Mouse (Mus musculus) intestine, postnatal 0 days (tissue): ENCODE measurements around the gene Il22ra1. TPM values are rescaled to one million over a fixed set of nuclear protein-coding genes. Genes with fewer than 3 reads are reported as not detected.

Experiments used
- ATAC-seq: fragments of 200-750 bp; cut with Nextera tagmentation; 2 replicates; pipeline ENCODE4 v1.8.0; 2017; ENCODE audit warnings: mild to moderate bottlenecking, moderate TSS enrichment, moderate library complexity
- H3K27ac ChIP-seq: fragments of 300-500 bp; sonication (generic); 2 replicates; pipeline ENCODE4 v1.5.1; 2014; ENCODE audit warnings: mild to moderate bottlenecking, low read depth, low read length, moderate library complexity
- H3K27me3 ChIP-seq: fragments of 300-500 bp; sonication (generic); replicated peaks from 2 replicates; pipeline ENCODE4 v1.6.1; 2014; ENCODE audit warnings: low read length, mixed read lengths; ENCODE audit not compliant: control insufficient read depth, insufficient read depth
- H3K36me3 ChIP-seq: fragments of 300-500 bp; sonication (generic); 2 replicates; pipeline ENCODE4 v1.6.1; 2014; ENCODE audit warnings: mild to moderate bottlenecking, moderate library complexity; ENCODE audit not compliant: control insufficient read depth, insufficient read depth
- H3K4me1 ChIP-seq: fragments of 300-500 bp; sonication (generic); replicated peaks from 2 replicates; pipeline ENCODE4 v1.6.1; 2014; ENCODE audit warnings: antibody characterized with exemption, low read length, mixed read lengths; ENCODE audit not compliant: control insufficient read depth, insufficient read depth
- H3K4me2 ChIP-seq: fragments of 300-500 bp; sonication (generic); replicated peaks from 2 replicates; pipeline ENCODE4 v1.6.1; 2014; ENCODE audit warnings: low read depth, mild to moderate bottlenecking, moderate library complexity
- H3K4me3 ChIP-seq: fragments of 300-500 bp; sonication (generic); 2 replicates; pipeline ENCODE4 v1.5.1; 2014; ENCODE audit warnings: low read depth, low read length
- H3K9ac ChIP-seq: fragments of 300-500 bp; sonication (generic); 2 replicates; pipeline ENCODE4 v1.6.1; 2014; ENCODE audit warnings: mild to moderate bottlenecking, low read depth, low read length
- H3K9me3 ChIP-seq: fragments of 300-500 bp; sonication (generic); 2 replicates; pipeline ENCODE4 v1.6.1; 2016; ENCODE audit warnings: mixed run types; ENCODE audit not compliant: control insufficient read depth
- CTCF ChIP-seq: sonication (generic); IDR thresholded peaks from 2 replicates; pipeline ENCODE4 v1.5.1; 2016; ENCODE audit warnings: low read depth, mild to moderate bottlenecking, control low read depth, antibody characterized with exemption, moderate library complexity
- WGBS: fragments of 180-500 bp; shearing (Covaris S2); extraction: QIAGEN DNeasy Blood & Tissue Kit; methylation state at CpG from one replicate; pipeline ENCODE4 v1.1.7; 2014; 5-methylcytosine and 5-hydroxymethylcytosine counted together
- polyA plus RNA-seq: library from polyadenylated mRNA; unstranded; fragments of >200 nt; fragmentation: Nextera tagmentation; extraction: Ambion mirVana; gene quantifications from 2 replicates; pipeline ENCODE4 v1.2.1, GENCODE M21; 2015

The Il22ra1 gene
- polyA plus RNA-seq, 1 experiment from 2014 or later: 7.7 TPM

DNA sequence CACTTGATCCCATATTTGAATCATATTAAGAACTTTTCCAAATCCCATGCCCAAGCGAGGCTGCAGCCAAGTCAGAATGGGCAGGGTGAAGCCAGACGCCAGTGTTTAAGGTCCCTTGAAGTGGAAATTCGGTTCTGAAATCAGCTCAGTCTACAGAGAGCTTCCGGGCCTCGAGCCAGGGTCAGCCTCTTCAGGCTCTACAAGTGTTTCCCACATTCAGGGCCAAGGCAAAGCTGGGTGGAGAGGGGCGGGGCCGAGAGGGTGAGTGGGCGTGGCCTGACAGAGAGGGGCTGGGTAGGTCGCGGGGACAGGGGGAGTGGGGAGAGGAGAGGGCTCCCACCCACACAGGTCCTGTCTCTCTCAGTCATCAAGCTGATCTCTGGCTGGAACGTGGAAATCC, 70.0 kb downstream of the Il22ra1 start:
- Histone ChIP-seq H3K4me1 (no peaks in the 10 kb centered on the region), H3K27me3 (no peaks in the 10 kb centered on the region), H3K9ac (no peak overlapping the region), H3K36me3 (no peaks in the 10 kb centered on the region), H3K4me2 (no peak overlapping the region), H3K27ac (no peak overlapping the region), H3K4me3 (no peak overlapping the region), H3K9me3 (no peaks in the 10 kb centered on the region)
- no peak for TF ChIP-seq CTCF
- WGBS: 25% methylated on average over 11 of the region's 11 CpGs
- no peak for ATAC-seq

DNA sequence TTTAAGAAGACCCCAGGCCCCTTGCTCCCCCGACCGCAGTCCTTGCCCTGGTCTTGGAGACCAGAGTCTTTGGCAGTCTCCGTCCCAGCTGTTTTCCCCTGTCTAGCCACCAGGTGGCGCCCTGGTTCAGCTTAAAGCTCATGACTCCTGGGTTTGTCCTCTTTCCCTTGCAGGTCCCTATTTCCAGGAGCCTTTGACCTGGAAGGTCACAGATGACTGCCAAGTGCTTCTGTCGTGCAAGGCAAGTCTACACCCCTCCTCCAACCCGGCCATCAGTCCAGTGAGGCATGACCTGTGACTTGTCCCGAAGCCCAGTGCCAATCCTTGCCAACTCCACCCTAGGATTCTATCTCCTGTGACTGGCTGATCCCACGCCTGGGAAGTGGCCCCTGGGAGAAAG, 73.6 kb downstream of the Il22ra1 start:
- WGBS: 20% methylated on average over 8 of the region's 8 CpGs

More for the DNA sequence above, 73.6 kb downstream of the Il22ra1 start:
- Histone ChIP-seq H3K27ac (no peak overlapping the region), H3K27me3 (no peaks in the 10 kb centered on the region), H3K4me2 (no peak overlapping the region), H3K4me3 (no peak overlapping the region), H3K4me1 (no peaks in the 10 kb centered on the region), H3K9me3 (no peaks in the 10 kb centered on the region), H3K36me3 (no peaks in the 10 kb centered on the region), H3K9ac (no peak overlapping the region)
- ATAC-seq: peak; percentile 15
- TF ChIP-seq CTCF: peak; percentile 96

Other genes starting within 250 kb of the Il22ra1 start
- gene Stpg1, start 233.4 kb upstream of the Il22ra1 start, polyA plus RNA-seq: 0.09 TPM in 1 of 2 replicates, not detected in the other
- gene Nipal3, start 233.1 kb upstream of the Il22ra1 start, polyA plus RNA-seq: 5.7 TPM in 2 replicates
- 0.39 and 0.51 TPM in 2 replicates for gene Grhl3, start 154.5 kb upstream of the Il22ra1 start, polyA plus RNA-seq
- gene Ifnlr1, start 41.9 kb upstream of the Il22ra1 start, polyA plus RNA-seq: 5.5 and 5.9 TPM in 2 replicates
- 0.66 and 0.72 TPM in 2 replicates for gene Myom3, start 31.5 kb downstream of the Il22ra1 start, polyA plus RNA-seq
- 84.2 and 89.2 TPM in 2 replicates for gene Srsf10, start 127.6 kb downstream of the Il22ra1 start, polyA plus RNA-seq
- gene Pnrc2, start 145.7 kb downstream of the Il22ra1 start, polyA plus RNA-seq: 103 and 114 TPM in 2 replicates
- gene Cnr2, start 167.2 kb downstream of the Il22ra1 start, polyA plus RNA-seq: 0.14 and 0.24 TPM in 2 replicates
- gene Fuca1, start 192.6 kb downstream of the Il22ra1 start, polyA plus RNA-seq: 717 and 739 TPM in 2 replicates
- gene Hmgcl, start 218.3 kb downstream of the Il22ra1 start, polyA plus RNA-seq: 232 and 235 TPM in 2 replicates
- gene Gale, start 235.6 kb downstream of the Il22ra1 start, polyA plus RNA-seq: 99.5 and 131 TPM in 2 replicates
- 90.3 and 94.9 TPM in 2 replicates for gene Lypla2, start 244.5 kb downstream of the Il22ra1 start, polyA plus RNA-seq